Mouse (Mus musculus): ENCODE results near the gene Mid1. TPM values are rescaled to one million over a fixed set of nuclear protein-coding genes. Genes with fewer than 3 reads are reported as not detected.
"Not testable (repeated sequence)": the region's sequence is repeated elsewhere in the genome, so short reads cannot be mapped to it uniquely, and the experiment has no call there.

Mid1 gene
- polyA plus RNA-seq, 1 experiment from 2014 or later = 1.7 TPM

DNA sequence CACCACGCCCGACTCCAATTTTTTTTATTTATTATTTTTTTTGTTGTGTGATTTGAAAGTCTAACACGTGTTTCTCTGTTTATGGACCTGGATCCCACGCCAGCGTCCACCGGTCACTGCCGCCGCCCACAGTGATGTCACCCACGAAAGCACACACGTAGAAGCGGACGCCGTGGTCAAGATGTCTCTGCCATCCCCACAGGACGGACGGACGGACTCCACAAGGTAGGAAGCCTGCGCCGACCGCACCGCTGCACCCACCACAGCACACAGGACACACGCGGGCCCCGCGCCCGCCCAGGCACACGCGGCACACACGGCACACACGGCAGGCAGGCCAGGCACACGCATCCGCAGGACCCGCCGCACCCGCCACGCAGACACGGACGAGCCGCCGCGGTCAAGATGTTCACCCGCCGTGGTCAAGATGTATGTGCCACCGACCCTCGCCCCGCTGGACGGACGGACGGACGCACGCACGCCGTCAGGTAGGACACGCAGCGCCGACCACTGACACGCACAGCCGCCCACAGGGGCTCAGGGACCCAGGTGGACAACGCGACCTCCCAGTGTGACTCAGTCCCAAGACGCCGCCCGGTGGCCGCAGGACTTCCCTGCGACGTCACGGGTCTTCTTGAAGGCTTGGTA lies 333.7 kb downstream of the Mid1 start:
- DNase-seq (ENCODE audit: low spot score) (peak; percentile 29), ATAC-seq (peak; percentile 82)
- H3K4me3 ChIP-seq (ENCODE audit: low read depth, low read length); H3K27ac ChIP-seq (ENCODE audit: low read length); H3K4me2 ChIP-seq (replicated peaks; ENCODE audit: low read depth, low read length); H3K4me1 ChIP-seq (ENCODE audit: insufficient read depth, low read depth, low read length); H3K9ac ChIP-seq (replicated peaks; ENCODE audit: low read depth); H3K27me3 ChIP-seq (replicated peaks; ENCODE audit: insufficient read depth, low read length): not testable (repeated sequence)
- 86% methylated on average over 61 of the region's 66 CpGs for WGBS
- peak; percentile 27 for TF ChIP-seq CTCF (IDR thresholded peaks at IDR 0.05)
- Histone ChIP-seq H3K36me3 (ENCODE audit: insufficient read depth, low read length) (peaks cover 25% of the 10 kb centered on the region), H3K9me3 (ENCODE audit: low read length) (peaks cover 13% of the 10 kb centered on the region)

DNA sequence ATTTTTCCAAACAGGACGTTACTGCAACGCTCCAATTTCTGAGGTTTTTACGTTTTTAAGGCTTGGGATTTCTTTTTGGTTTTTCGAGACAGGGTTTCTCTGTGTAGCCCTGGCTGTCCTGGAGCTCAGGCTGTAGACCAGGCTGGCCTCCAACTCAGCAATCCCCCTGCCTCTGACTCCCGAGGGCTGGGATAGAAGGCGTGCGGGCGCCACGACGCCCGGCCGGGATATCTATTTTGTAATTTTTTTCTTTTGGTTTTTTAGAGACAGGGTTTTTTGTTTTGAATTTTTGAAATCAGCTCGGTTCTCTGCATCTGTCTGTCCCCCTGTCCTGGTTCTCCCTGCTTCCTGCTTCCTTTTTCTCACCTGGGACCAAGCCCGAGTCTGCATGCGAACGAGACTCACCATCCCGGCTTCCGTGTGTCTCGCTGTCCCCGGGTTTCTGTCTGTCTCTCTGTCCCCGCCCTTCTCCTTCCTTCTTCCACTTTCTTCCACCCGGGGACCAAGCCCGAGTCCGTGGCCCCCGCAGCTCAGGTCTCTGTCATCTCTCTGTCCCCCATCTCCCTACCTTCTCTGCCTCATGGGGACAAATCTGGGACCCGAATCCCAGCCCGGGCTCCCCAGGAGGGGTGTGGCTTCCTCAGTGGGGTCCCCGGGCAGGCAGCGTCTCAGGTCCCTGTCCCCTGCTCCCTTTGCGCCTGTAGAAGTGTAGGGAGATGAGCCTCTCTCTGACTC lies 334.4 kb downstream of the Mid1 start:
- H3K4me2 ChIP-seq (replicated peaks; ENCODE audit: low read depth, low read length); H3K27me3 ChIP-seq (replicated peaks; ENCODE audit: insufficient read depth, low read length); H3K9ac ChIP-seq (replicated peaks; ENCODE audit: low read depth); H3K4me1 ChIP-seq (ENCODE audit: insufficient read depth, low read depth, low read length); H3K4me3 ChIP-seq (ENCODE audit: low read depth, low read length); H3K27ac ChIP-seq (ENCODE audit: low read length): not testable (repeated sequence)
- DNase-seq (ENCODE audit: low spot score) = peak; percentile 26
- WGBS = 88% methylated on average over 30 of the region's 30 CpGs
- peak; percentile 39 for ATAC-seq
- Histone ChIP-seq H3K9me3 (ENCODE audit: low read length) (peaks cover 13% of the 10 kb centered on the region), H3K36me3 (ENCODE audit: insufficient read depth, low read length) (peaks cover 25% of the 10 kb centered on the region)

DNA sequence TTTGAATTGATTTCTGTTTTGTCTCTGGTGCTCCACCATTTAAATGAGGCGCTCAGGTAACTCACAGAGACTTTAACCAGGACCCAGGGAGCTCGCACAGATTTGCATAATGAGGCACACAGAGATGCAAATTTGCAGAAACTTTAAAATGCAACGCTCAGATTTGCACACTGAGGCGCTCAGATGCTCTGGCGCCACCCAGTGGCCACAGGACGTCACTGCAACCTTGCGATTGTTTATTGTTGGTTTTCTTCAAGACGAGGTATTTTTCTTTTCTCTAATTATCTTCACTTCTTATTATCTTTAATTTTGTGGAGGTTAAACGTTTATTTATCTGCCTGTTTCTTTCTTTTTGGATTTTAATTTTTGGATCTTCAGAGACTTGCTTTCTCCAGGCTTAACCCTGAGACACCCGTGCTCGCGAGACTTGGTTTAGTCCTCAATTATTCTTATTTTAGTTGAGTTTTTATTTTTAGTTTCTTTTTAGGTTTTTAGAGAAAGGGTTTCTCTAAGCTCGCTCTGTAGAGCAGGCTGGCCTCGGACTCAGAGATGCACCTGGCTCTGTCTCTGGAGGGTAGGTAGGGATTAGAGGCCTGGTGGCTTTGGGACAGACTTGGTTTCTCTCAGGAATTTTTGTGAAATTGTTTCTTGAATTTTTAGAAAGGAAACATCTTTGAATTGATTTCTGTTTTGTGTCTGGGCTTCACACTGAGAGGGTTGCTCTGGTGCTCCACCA lies 335.1 kb downstream of the Mid1 start:
- not testable (repeated sequence) for H3K4me1 ChIP-seq (ENCODE audit: insufficient read depth, low read depth, low read length); H3K27me3 ChIP-seq (replicated peaks; ENCODE audit: insufficient read depth, low read length); H3K27ac ChIP-seq (ENCODE audit: low read length); H3K9ac ChIP-seq (replicated peaks; ENCODE audit: low read depth); H3K4me3 ChIP-seq (ENCODE audit: low read depth, low read length); H3K4me2 ChIP-seq (replicated peaks; ENCODE audit: low read depth, low read length); ATAC-seq
- peaks cover 13% of the 10 kb centered on the region for H3K9me3 ChIP-seq (ENCODE audit: low read length)
- peaks cover 25% of the 10 kb centered on the region for H3K36me3 ChIP-seq (ENCODE audit: insufficient read depth, low read length)
- peak; percentile 37 for DNase-seq (ENCODE audit: low spot score)
- TF ChIP-seq CTCF (IDR thresholded peaks at IDR 0.05) = peak; percentile 70
- 58% methylated on average over 14 of the region's 14 CpGs for WGBS

DNA sequence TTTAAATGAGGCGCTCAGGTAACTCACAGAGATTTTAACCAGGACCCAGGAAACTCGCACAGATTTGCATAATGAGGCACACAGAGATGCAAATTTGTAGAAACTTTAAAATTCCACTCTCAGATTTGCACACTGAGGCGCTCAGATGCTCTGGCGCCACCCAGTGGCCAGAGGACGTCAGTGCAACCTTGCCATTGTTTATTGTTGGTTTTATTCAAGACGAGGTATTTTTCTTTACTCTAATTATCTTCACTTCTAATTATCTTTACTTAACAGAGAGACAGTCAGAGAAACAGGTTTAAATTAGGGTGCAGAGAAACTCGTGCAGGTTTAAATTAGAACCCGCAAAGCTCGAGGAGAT lies 335.7 kb downstream of the Mid1 start:
- ATAC-seq; H3K4me2 ChIP-seq (replicated peaks; ENCODE audit: low read depth, low read length); H3K27me3 ChIP-seq (replicated peaks; ENCODE audit: insufficient read depth, low read length); H3K4me3 ChIP-seq (ENCODE audit: low read depth, low read length); H3K9ac ChIP-seq (replicated peaks; ENCODE audit: low read depth); H3K27ac ChIP-seq (ENCODE audit: low read length); H3K4me1 ChIP-seq (ENCODE audit: insufficient read depth, low read depth, low read length): not testable (repeated sequence)
- H3K9me3 ChIP-seq (ENCODE audit: low read length) = peaks cover 13% of the 10 kb centered on the region
- peaks cover 25% of the 10 kb centered on the region for H3K36me3 ChIP-seq (ENCODE audit: insufficient read depth, low read length)
- peak; percentile 77 for DNase-seq (ENCODE audit: low spot score)
- WGBS = 51% methylated on average over 9 of the region's 9 CpGs
- peak; percentile 97 for TF ChIP-seq CTCF (IDR thresholded peaks at IDR 0.05)

DNA sequence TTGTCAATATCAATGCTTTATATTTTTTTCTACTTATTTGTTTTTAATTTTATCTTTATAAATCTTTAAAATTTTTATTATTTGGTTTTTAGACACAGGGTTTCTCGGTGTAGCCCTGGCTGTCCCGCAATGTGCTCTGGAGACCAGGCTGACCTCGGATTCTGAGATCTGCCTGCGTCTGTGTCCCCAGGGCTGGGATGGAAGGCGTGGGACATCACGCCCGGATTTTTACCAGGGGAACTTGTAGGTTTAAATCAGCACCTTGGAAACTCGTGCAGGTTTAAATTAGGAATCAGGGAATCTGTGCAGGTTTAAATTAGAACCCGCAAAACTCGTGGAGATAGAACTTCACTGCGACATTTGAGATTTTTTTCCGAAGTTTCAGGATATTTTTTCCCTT lies 336.2 kb downstream of the Mid1 start:
- H3K4me1 ChIP-seq (ENCODE audit: insufficient read depth, low read depth, low read length); H3K4me2 ChIP-seq (replicated peaks; ENCODE audit: low read depth, low read length); H3K27ac ChIP-seq (ENCODE audit: low read length); DNase-seq (ENCODE audit: low spot score); H3K9ac ChIP-seq (replicated peaks; ENCODE audit: low read depth); H3K27me3 ChIP-seq (replicated peaks; ENCODE audit: insufficient read depth, low read length); H3K4me3 ChIP-seq (ENCODE audit: low read depth, low read length); ATAC-seq: not testable (repeated sequence)
- 73% methylated on average over 12 of the region's 12 CpGs for WGBS
- peaks cover 13% of the 10 kb centered on the region for H3K9me3 ChIP-seq (ENCODE audit: low read length)
- H3K36me3 ChIP-seq (ENCODE audit: insufficient read depth, low read length) = peaks cover 25% of the 10 kb centered on the region

DNA sequence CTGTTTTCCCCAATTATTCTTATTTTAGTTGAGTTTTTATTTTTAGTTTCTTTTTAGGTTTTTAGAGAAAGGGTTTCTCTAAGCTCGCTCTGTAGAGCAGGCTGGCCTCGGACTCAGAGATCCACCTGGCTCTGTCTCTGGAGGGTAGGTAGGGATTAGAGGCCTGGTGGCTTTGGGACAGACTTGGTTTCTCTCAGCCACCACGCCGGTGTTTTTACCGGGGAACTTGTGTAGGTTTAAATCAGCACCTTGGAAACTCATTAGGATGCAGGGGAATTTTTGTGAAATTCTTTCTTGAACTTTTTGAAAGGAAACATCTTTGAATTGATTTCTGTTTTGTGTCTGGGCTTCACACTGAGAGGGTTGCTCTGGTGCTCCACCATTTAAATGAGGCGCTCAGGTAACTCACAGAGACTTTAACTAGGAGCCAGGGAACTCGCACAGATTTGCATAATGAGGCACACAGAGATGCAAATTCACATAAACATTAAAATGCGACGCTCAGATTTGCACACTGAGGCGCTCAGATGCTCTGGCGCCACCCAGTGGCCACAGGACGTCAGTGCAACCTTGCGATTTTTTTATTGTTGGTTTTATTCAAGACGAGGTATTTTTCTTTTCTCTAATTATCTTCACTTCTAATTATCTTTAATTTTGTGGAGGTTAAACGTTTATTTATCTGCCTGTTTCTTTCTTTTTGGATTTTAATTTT lies 336.9 kb downstream of the Mid1 start:
- peak; percentile 79 for TF ChIP-seq CTCF (IDR thresholded peaks at IDR 0.05)
- H3K4me1 ChIP-seq (ENCODE audit: insufficient read depth, low read depth, low read length); H3K9ac ChIP-seq (replicated peaks; ENCODE audit: low read depth); H3K27me3 ChIP-seq (replicated peaks; ENCODE audit: insufficient read depth, low read length); H3K4me3 ChIP-seq (ENCODE audit: low read depth, low read length); H3K4me2 ChIP-seq (replicated peaks; ENCODE audit: low read depth, low read length); H3K27ac ChIP-seq (ENCODE audit: low read length); ATAC-seq: not testable (repeated sequence)
- 61% methylated on average over 15 of the region's 15 CpGs for WGBS
- Histone ChIP-seq H3K36me3 (ENCODE audit: insufficient read depth, low read length) (peaks cover 25% of the 10 kb centered on the region), H3K9me3 (ENCODE audit: low read length) (peaks cover 13% of the 10 kb centered on the region)
- peak; percentile 69 for DNase-seq (ENCODE audit: low spot score)

Other genes with a start within 250 kb of the Mid1 start
- gene 4933400A11Rik, start 94.4 kb downstream of the Mid1 start, polyA plus RNA-seq (2015; fragmentation: Nextera tagmentation; extraction: Ambion mirVana) = not detected in 2 replicates